Mouse (Mus musculus): Measurements from ENCODE around the gene Wdr31.

- TF ChIP-seq CTCF (IDR thresholded peaks at IDR 0.05; ENCODE audit: low read depth) (no peak), EP300 (IDR thresholded peaks at IDR 0.05; ENCODE audit: low read depth) (no peak)
Observed at GRCm38 (mm10) chr4:62477542-62478244, 7.0 kb upstream of the Wdr31 start.

Data from liver, postnatal 0 days (tissue).